26 mouse cellular contexts compared by ENCODE assay signal in the genomic region with DNA sequence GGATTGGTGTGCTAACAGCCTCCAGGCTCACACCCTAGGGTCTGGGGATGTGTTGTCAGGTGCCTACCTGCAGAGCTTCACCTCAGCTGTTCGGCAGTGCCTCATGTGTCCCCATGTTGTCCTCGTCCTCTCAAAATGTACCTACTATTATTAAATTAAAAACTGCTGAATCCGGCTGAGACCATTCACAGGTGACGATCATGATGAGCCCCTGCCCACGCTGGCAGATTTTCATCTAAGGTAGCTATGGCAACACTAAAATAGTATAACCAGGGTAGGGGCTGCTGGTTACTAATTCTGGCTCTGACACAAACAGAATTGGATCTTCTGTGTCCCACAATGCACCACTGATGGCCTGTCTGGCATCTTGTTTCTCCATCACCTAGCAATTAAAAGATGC.
DNase-seq lines count a peak whose midpoint lies in the region; ATAC-seq and TF ChIP-seq lines count a peak whose summit lies in the region.
"Had no signal": no experiment of that assay in that cellular context is flagged by ENCODE, and none has a peak within 500 bp of the region (broad histone marks: within the 10 kb centered on the region; RNA-seq: fewer than 3 reads in every experiment).

No protein-coding gene starts in this region.

- H3K27ac ChIP-seq in liver, postnatal 0 days (ENCODE audit: low read depth) = no peak overlapping the region
- no peak overlapping the region for H3K27ac ChIP-seq in liver, embryonic 11.5 days (ENCODE audit: low read depth, low read length)
- H3K27ac ChIP-seq: embryonic facial prominence, embryonic 13.5 days; forebrain, embryonic 13.5 days; gastrocnemius, adult 2 months; heart, adult 2 months; hindbrain, embryonic 10.5 days; hindbrain, embryonic 13.5 days had no signal

- TF ChIP-seq EP300 in liver, postnatal 0 days (IDR thresholded peaks at IDR 0.05; ENCODE audit: low read depth) = no peak

- no peaks in the 10 kb centered on the region for H3K27me3 ChIP-seq in liver, postnatal 0 days (ENCODE audit: insufficient read depth, low read length)
- H3K27me3 ChIP-seq in liver, embryonic 11.5 days (replicated peaks; ENCODE audit: control insufficient read depth, insufficient read depth, low read length) = no peaks in the 10 kb centered on the region
- H3K27me3 ChIP-seq: embryonic facial prominence, embryonic 13.5 days; forebrain, embryonic 13.5 days; hindbrain, embryonic 13.5 days had no signal

- H3K9me3 ChIP-seq in liver, postnatal 0 days (ENCODE audit: low read length) = no peaks in the 10 kb centered on the region
- 0 out of 2 replicates have a peak, but pooled peaks cover 3% of the 10 kb centered on the region for H3K9me3 ChIP-seq in liver, embryonic 11.5 days (ENCODE audit: control insufficient read depth, low read length)
- H3K9me3 ChIP-seq: embryonic facial prominence, embryonic 13.5 days; forebrain, embryonic 13.5 days; hindbrain, embryonic 10.5 days; hindbrain, embryonic 13.5 days had no signal

- peak; percentile 67 for DNase-seq in heart, adult 11 months
- no peak for DNase-seq in heart, postnatal 25 days (ENCODE audit: low spot score)
- peak; percentile 1 to 3 for DNase-seq in left cerebral cortex, adult 18-20 months (ENCODE audit: low spot score in 2 of 2)
- DNase-seq in left cerebral cortex, adult 9 months (ENCODE audit: low spot score in 2 of 2) = no peak
- peak; percentile 3 for DNase-seq in liver, postnatal 0 days
- no peak for DNase-seq in liver, embryonic 11.5 days (ENCODE audit: low spot score)
- DNase-seq in brain, adult 2 months (ENCODE audit: low read depth, low spot score) = peak; percentile 50
- DNase-seq in thymus, postnatal 4 days = no peak
- DNase-seq: adrenal gland, adult 8-10 months; adrenal gland, postnatal 25 days; cerebellum, adult 18-20 months; cerebellum, adult 9-10 months; cerebellum, postnatal 14 days; gastrocnemius, adult 2 months; gastrocnemius, postnatal 14 days; heart, adult 2 months; heart, postnatal 36 days had no signal

- no peaks in the 10 kb centered on the region for H3K36me3 ChIP-seq in liver, postnatal 0 days (replicated peaks; ENCODE audit: insufficient read depth, low read length)
- no peaks in the 10 kb centered on the region for H3K36me3 ChIP-seq in liver, embryonic 11.5 days (ENCODE audit: control insufficient read depth, insufficient read depth, low read length)
- H3K36me3 ChIP-seq: embryonic facial prominence, embryonic 13.5 days; hindbrain, embryonic 10.5 days; hindbrain, embryonic 13.5 days had no signal

- H3K4me1 ChIP-seq in liver, postnatal 0 days (ENCODE audit: insufficient read depth) = no peaks in the 10 kb centered on the region
- no peaks in the 10 kb centered on the region for H3K4me1 ChIP-seq in liver, embryonic 11.5 days (replicated peaks; ENCODE audit: control insufficient read depth, insufficient read depth, low read length)
- H3K4me1 ChIP-seq: embryonic facial prominence, embryonic 13.5 days had no signal

- WGBS in liver, postnatal 0 days (ENCODE audit: insufficient replicate concordance) = 80% methylated on average over 5 of the region's 5 CpGs
- 74% methylated on average over 5 of the region's 5 CpGs for WGBS in liver, embryonic 11.5 days

- H3K9ac ChIP-seq in liver, postnatal 0 days (replicated peaks) = no peak overlapping the region
- no peak overlapping the region for H3K9ac ChIP-seq in liver, embryonic 11.5 days (ENCODE audit: low read depth, low read length)
- H3K9ac ChIP-seq: embryonic facial prominence, embryonic 13.5 days; forebrain, embryonic 13.5 days; hindbrain, embryonic 13.5 days had no signal

- no peak for ATAC-seq in liver, postnatal 0 days
- ATAC-seq in liver, embryonic 11.5 days (replicated peaks; ENCODE audit: low FRiP score) = no peak
- ATAC-seq: activated CD4-positive, CD25-positive, alpha-beta regulatory T cell, adult 4 months; forebrain, embryonic 13.5 days; forebrain, embryonic 16.5 days; hindbrain, embryonic 16.5 days had no signal

- TF ChIP-seq CTCF in liver, postnatal 0 days (IDR thresholded peaks at IDR 0.05; ENCODE audit: low read depth) = no peak

- H3K4me3 ChIP-seq in liver, postnatal 0 days (ENCODE audit: low read depth, low read length) = no peak overlapping the region
- H3K4me3 ChIP-seq in liver, embryonic 11.5 days (ENCODE audit: low read depth, low read length) = no peak overlapping the region
- H3K4me3 ChIP-seq: embryonic facial prominence, embryonic 13.5 days; erythroblast, embryonic 14.5 days; forebrain, embryonic 13.5 days; gastrocnemius, adult 2 months; heart, adult 2 months; hindbrain, embryonic 10.5 days; hindbrain, embryonic 13.5 days had no signal

- H3K4me2 ChIP-seq in liver, postnatal 0 days (ENCODE audit: low read depth, low read length) = no peak overlapping the region
- no peak overlapping the region for H3K4me2 ChIP-seq in liver, embryonic 11.5 days
- H3K4me2 ChIP-seq: embryonic facial prominence, embryonic 13.5 days; forebrain, embryonic 13.5 days; heart, embryonic 11.5 days; hindbrain, embryonic 13.5 days had no signal

- intact Hi-C loops in heart, postnatal 25 days (cut with DNase I) = no loop called here

Comparison
In these comparisons a context has a peak if more than half of its experiments do, and no peak if none do; other contexts are left out.
1. DNase-seq: peak in heart, adult 11 months (single experiment), left cerebral cortex, adult 18-20 months (2 of 2), liver, postnatal 0 days (single experiment) and brain, adult 2 months (single experiment); none in heart, postnatal 25 days (single experiment), left cerebral cortex, adult 9 months (0 of 2), liver, embryonic 11.5 days (single experiment) and thymus, postnatal 4 days (single experiment).